8 mouse cellular contexts compared by ENCODE assay signal in the genomic region with DNA sequence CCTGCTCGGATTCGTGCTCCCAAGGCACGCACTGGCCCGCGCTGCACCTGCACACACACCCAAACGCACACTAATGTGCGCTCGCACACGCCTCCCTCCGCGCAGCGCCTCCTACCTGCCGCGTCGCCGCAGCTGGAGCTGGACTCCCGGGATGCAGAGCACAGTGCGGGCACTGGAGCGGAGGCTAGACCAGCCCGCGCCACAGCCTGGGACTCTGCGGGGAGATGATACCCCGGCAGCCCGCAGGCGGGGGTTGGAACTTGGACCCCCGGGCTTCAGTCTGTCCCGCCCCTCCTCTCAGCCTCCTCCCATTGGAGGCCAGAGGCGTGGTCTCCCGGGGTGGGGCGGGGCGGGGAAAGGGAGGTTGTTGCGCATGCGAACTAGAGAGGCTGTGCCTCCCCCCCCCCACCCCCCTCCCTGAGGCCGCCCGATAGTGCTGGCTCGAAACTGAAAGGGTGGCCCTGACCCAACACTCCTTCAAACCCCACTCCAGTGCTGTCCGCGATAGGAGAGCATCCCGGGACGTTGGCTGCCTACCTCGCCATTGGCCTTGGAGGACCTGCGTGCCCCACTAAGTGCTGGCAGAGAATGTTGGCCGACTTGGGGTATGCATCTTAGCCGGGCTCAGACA. TPM values are rescaled to one million over a fixed set of nuclear protein-coding genes. Genes with fewer than 3 reads are reported as not detected.
DNase-seq lines count a peak whose midpoint lies in the region; ATAC-seq and TF ChIP-seq lines count a peak whose summit lies in the region.

A gene (minus strand): TSS at position 346 of the 631 bp plus-strand sequence.

- DNase-seq in layer of hippocampus, adult 11-12 months (ENCODE audit: low spot score), result peak; percentile 57
- DNase-seq in layer of hippocampus, adult 9-10 months (ENCODE audit: low spot score), result no peak
- peak; percentile 65 to 68 for DNase-seq in cerebellum, postnatal 14 days
- peak; percentile 72 for DNase-seq in gastrocnemius, adult 2 months
- DNase-seq in left cerebral cortex, adult 2 months (ENCODE audit: extremely low spot score in 1 of 2, low spot score in 2 of 2), result peak; percentile 52 to 63
- DNase-seq in right cerebral cortex, postnatal 25 days, result peak; percentile 69

- intact Hi-C loops in gastrocnemius, adult 2 months (cut with DNase I), result no loop called here
- intact Hi-C loops in left cerebral cortex, adult 2 months (cut with DNase I), result no loop called here

- WGBS in hindbrain, embryonic 16.5 days, result 1% methylated on average over 38 of the region's 44 CpGs
- WGBS in macrophage (ENCODE audit: missing documents), result 2% methylated on average over 44 of the region's 44 CpGs

- peak within 1 kb of the TSS; percentile 85 for H3K9ac ChIP-seq in hindbrain, embryonic 16.5 days (ENCODE audit: low read depth, low read length)

- peak within 1 kb of the TSS; percentile 85 for H3K4me2 ChIP-seq in hindbrain, embryonic 16.5 days (ENCODE audit: low read length)

- H3K27me3 ChIP-seq in hindbrain, embryonic 16.5 days (replicated peaks; ENCODE audit: control insufficient read depth, insufficient read depth, low read length), result no peaks in the 10 kb centered on the region

- no peaks in the 10 kb centered on the region for H3K36me3 ChIP-seq in hindbrain, embryonic 16.5 days (ENCODE audit: control insufficient read depth, insufficient read depth, low read length)
- H3K36me3 ChIP-seq in macrophage (ENCODE audit: inconsistent target), result no peaks in the 10 kb centered on the region

- peaks cover 19% of the 10 kb centered on the region for H3K4me1 ChIP-seq in hindbrain, embryonic 16.5 days (ENCODE audit: control insufficient read depth, insufficient read depth, low read depth, low read length)

- peak within 1 kb of the TSS; percentile 77 for H3K27ac ChIP-seq in gastrocnemius, adult 2 months
- peak within 1 kb of the TSS; percentile 73 for H3K27ac ChIP-seq in hindbrain, embryonic 16.5 days (ENCODE audit: low read depth, low read length)
- H3K27ac ChIP-seq in left cerebral cortex, adult 2 months, result peak within 1 kb of the TSS; percentile 85
- peak within 1 kb of the TSS; percentile 74 for H3K27ac ChIP-seq in macrophage

- peak; percentile 70 for TF ChIP-seq CTCF in gastrocnemius, adult 2 months (IDR thresholded peaks at IDR 0.05)
- peak; percentile 54 for TF ChIP-seq CTCF in left cerebral cortex, adult 2 months (IDR thresholded peaks at IDR 0.05)

- peak within 1 kb of the TSS; percentile 81 for H3K4me3 ChIP-seq in gastrocnemius, adult 2 months
- H3K4me3 ChIP-seq in hindbrain, embryonic 16.5 days (ENCODE audit: low read length), result peak within 1 kb of the TSS; percentile 91
- peak within 1 kb of the TSS; percentile 80 for H3K4me3 ChIP-seq in left cerebral cortex, adult 2 months
- peak within 1 kb of the TSS; percentile 59 for H3K4me3 ChIP-seq in macrophage (ENCODE audit: inconsistent target)

- no peaks in the 10 kb centered on the region for H3K79me2 ChIP-seq in macrophage (ENCODE audit: inconsistent target)

- H3K9me3 ChIP-seq in hindbrain, embryonic 16.5 days (ENCODE audit: control insufficient read depth, low read length), result no peaks in the 10 kb centered on the region

- peak; percentile 90 for ATAC-seq in hindbrain, embryonic 16.5 days

RNA-seq across cellular contexts. Expression of the gene that starts here (rescaled TPM):
- 1 to 10 TPM; 1.3 to 2.3 TPM for total RNA-seq in gastrocnemius, adult 2 months (2021)
- 27.3 and 31.4 TPM in 2 replicates for polyA plus RNA-seq in hindbrain, embryonic 16.5 days (2015; fragmentation: Nextera tagmentation; extraction: Ambion mirVana)
- total RNA-seq in left cerebral cortex, adult 2 months (2021), result 10 to 100 TPM; 30.8 to 36.1 TPM
- 10 to 100 TPM in 1 of 26 experiments, 1 to 10 TPM in 24, under 1 TPM in 1; 0.82 to 23.3 (median 4.9) TPM for total RNA-seq in macrophage (2018; cell fraction: chromatin; rRNA removed)
- 10 to 100 TPM in 9 of 26 experiments, 1 to 10 TPM in 17; 3.8 to 13.8 (median 7.2) TPM for total RNA-seq in macrophage (2018; cell fraction: cytosol; rRNA removed)
- 10 to 100 TPM in 4 of 26 experiments, 1 to 10 TPM in 22; 1.8 to 16.9 (median 5.3) TPM for total RNA-seq in macrophage (2018; cell fraction: nucleus; rRNA removed)
- polyA plus RNA-seq in macrophage (2018), result 5.5 to 8.5 TPM (median 5.9 TPM) in 3 replicates

Comparison
In these comparisons a context has a peak if more than half of its experiments do, and no peak if none do; other contexts are left out.
1. RNA of the gene that starts here (total RNA-seq): 30.8 to 36.1 TPM in left cerebral cortex, adult 2 months; 1.3 to 2.3 TPM in gastrocnemius, adult 2 months; every median in the first group is over 4 times any median in the second.
2. Peak in every context shown above with its lines, with median percentiles within 50 percentile points of each other: H3K27ac ChIP-seq and H3K4me3 ChIP-seq.